Mouse (Mus musculus): ENCODE results near the gene Xkr8. TPM values are rescaled to one million over a fixed set of nuclear protein-coding genes. Genes with fewer than 3 reads are reported as not detected.
"Not testable (repeated sequence)": the region's sequence is repeated elsewhere in the genome, so short reads cannot be mapped to it uniquely, and the experiment has no call there.

Xkr8 gene
- polyA plus RNA-seq, 1 experiment, result 4.7 TPM

- TF ChIP-seq USF1 (IDR thresholded peaks at IDR 0.05; ENCODE audit: low read depth) (no peak), CTCF (IDR thresholded peaks at IDR 0.05; ENCODE audit: control insufficient read depth, insufficient read depth, insufficient read length) (no peak), MYOD1 (IDR thresholded peaks at IDR 0.05; ENCODE audit: control insufficient read depth, insufficient read length, low read depth) (no peak), MYOG (IDR thresholded peaks at IDR 0.05; ENCODE audit: control insufficient read depth, extremely low read depth, insufficient read length) (no peak), MAX (IDR thresholded peaks at IDR 0.05) (no peak), FOSL1 (IDR thresholded peaks at IDR 0.05; ENCODE audit: insufficient read depth, low read length, poor library complexity, severe bottlenecking) (no peak), CEBPB (IDR thresholded peaks at IDR 0.05; ENCODE audit: low read depth) (no peak)
- no peaks in the 10 kb centered on the region for H3K27me3 ChIP-seq (ENCODE audit: control insufficient read depth, insufficient read depth, insufficient read length)
- H3K36me3 ChIP-seq (ENCODE audit: control insufficient read depth, insufficient read depth), result peaks cover 69% of the 10 kb centered on the region
- H3ac ChIP-seq (ENCODE audit: control insufficient read depth, insufficient read length, low read depth), result no peak overlapping the region
- peaks cover 25% of the 10 kb centered on the region for H3K79me2 ChIP-seq (ENCODE audit: control insufficient read depth, insufficient read depth)
- H3K4me3 ChIP-seq (ENCODE audit: insufficient read depth, poor library complexity, severe bottlenecking), result no peak overlapping the region
- H3K79me3 ChIP-seq (ENCODE audit: low read depth), result peaks cover 12% of the 10 kb centered on the region
Measured at GRCm38 (mm10) chr4:132771776-132772175, 39.4 kb upstream of the Xkr8 start.

GRCm38 (mm10) chr4:132767914-132768876, 35.8 kb upstream of the Xkr8 start, which contains the start of gene Rpa2:
Rpa2 (plus strand) TSS chr4:132768332.
- H3K36me3 ChIP-seq (ENCODE audit: control insufficient read depth, insufficient read depth), result peaks cover 33% of the 10 kb centered on the region
- no peaks in the 10 kb centered on the region for H3K27me3 ChIP-seq (ENCODE audit: control insufficient read depth, insufficient read depth, insufficient read length)
- TF ChIP-seq MAX (IDR thresholded peaks at IDR 0.05) (peak; percentile 86), MYOG (IDR thresholded peaks at IDR 0.05; ENCODE audit: control insufficient read depth, extremely low read depth, insufficient read length) (no peak), MYOD1 (IDR thresholded peaks at IDR 0.05; ENCODE audit: control insufficient read depth, insufficient read length, low read depth) (no peak)
- peaks cover 25% of the 10 kb centered on the region for H3K79me2 ChIP-seq (ENCODE audit: control insufficient read depth, insufficient read depth)
- peak within 1 kb of the TSS; percentile 90 for H3K4me3 ChIP-seq (ENCODE audit: insufficient read depth, poor library complexity, severe bottlenecking)
- H3ac ChIP-seq (ENCODE audit: control insufficient read depth, insufficient read length, low read depth), result peak within 1 kb of the TSS; percentile 94
- H3K79me3 ChIP-seq (ENCODE audit: low read depth), result peaks cover 12% of the 10 kb centered on the region

- H3K79me2 ChIP-seq (ENCODE audit: control insufficient read depth, insufficient read depth); H3K4me3 ChIP-seq (ENCODE audit: insufficient read depth, poor library complexity, severe bottlenecking); H3ac ChIP-seq (ENCODE audit: control insufficient read depth, insufficient read length, low read depth); H3K27me3 ChIP-seq (ENCODE audit: control insufficient read depth, insufficient read depth, insufficient read length); H3K36me3 ChIP-seq (ENCODE audit: control insufficient read depth, insufficient read depth); H3K79me3 ChIP-seq (ENCODE audit: low read depth): not testable (repeated sequence)
Measured at GRCm38 (mm10) chr4:132763125-132763524, 30.8 kb upstream of the Xkr8 start.

- Histone ChIP-seq H3K79me3 (ENCODE audit: low read depth) (no peaks in the 10 kb centered on the region), H3K4me3 (ENCODE audit: insufficient read depth, poor library complexity, severe bottlenecking) (no peak overlapping the region), H3K36me3 (ENCODE audit: control insufficient read depth, insufficient read depth) (no peaks in the 10 kb centered on the region), H3K27me3 (ENCODE audit: control insufficient read depth, insufficient read depth, insufficient read length) (no peaks in the 10 kb centered on the region), H3K79me2 (ENCODE audit: control insufficient read depth, insufficient read depth) (no peaks in the 10 kb centered on the region), H3ac (ENCODE audit: control insufficient read depth, insufficient read length, low read depth) (no peak overlapping the region)
- TF ChIP-seq CEBPB (IDR thresholded peaks at IDR 0.05; ENCODE audit: low read depth), result no peak
- no peak for TF ChIP-seq MYOD1 (IDR thresholded peaks at IDR 0.05; ENCODE audit: control insufficient read depth, insufficient read length, low read depth)
- no peak for TF ChIP-seq MAX (IDR thresholded peaks at IDR 0.05)
- no peak for TF ChIP-seq USF1 (IDR thresholded peaks at IDR 0.05; ENCODE audit: low read depth)
- no peak for TF ChIP-seq MYOG (IDR thresholded peaks at IDR 0.05; ENCODE audit: control insufficient read depth, extremely low read depth, insufficient read length)
- no peak for TF ChIP-seq CTCF (IDR thresholded peaks at IDR 0.05; ENCODE audit: control insufficient read depth, insufficient read depth, insufficient read length)
- no peak for TF ChIP-seq FOSL1 (IDR thresholded peaks at IDR 0.05; ENCODE audit: insufficient read depth, low read length, poor library complexity, severe bottlenecking)
Measured at GRCm38 (mm10) chr4:132762602-132763001, 30.3 kb upstream of the Xkr8 start.

GRCm38 (mm10) chr4:132760296-132760695, 27.9 kb upstream of the Xkr8 start:
- no peak overlapping the region for H3K4me3 ChIP-seq (ENCODE audit: insufficient read depth, poor library complexity, severe bottlenecking)

More at GRCm38 (mm10) chr4:132760296-132760695, 27.9 kb upstream of the Xkr8 start:
- no peaks in the 10 kb centered on the region for H3K79me3 ChIP-seq (ENCODE audit: low read depth)
- H3K36me3 ChIP-seq (ENCODE audit: control insufficient read depth, insufficient read depth), result no peaks in the 10 kb centered on the region
- H3K27me3 ChIP-seq (ENCODE audit: control insufficient read depth, insufficient read depth, insufficient read length), result no peaks in the 10 kb centered on the region
- peaks cover 6% of the 10 kb centered on the region for H3K79me2 ChIP-seq (ENCODE audit: control insufficient read depth, insufficient read depth)
- H3ac ChIP-seq (ENCODE audit: control insufficient read depth, insufficient read length, low read depth), result no peak overlapping the region
- no peak for TF ChIP-seq CEBPB (IDR thresholded peaks at IDR 0.05; ENCODE audit: low read depth)
- TF ChIP-seq FOSL1 (IDR thresholded peaks at IDR 0.05; ENCODE audit: insufficient read depth, low read length, poor library complexity, severe bottlenecking), result no peak
- no peak for TF ChIP-seq MYOG (IDR thresholded peaks at IDR 0.05; ENCODE audit: control insufficient read depth, extremely low read depth, insufficient read length)
- no peak for TF ChIP-seq MYOD1 (IDR thresholded peaks at IDR 0.05; ENCODE audit: control insufficient read depth, insufficient read length, low read depth)
- TF ChIP-seq USF1 (IDR thresholded peaks at IDR 0.05; ENCODE audit: low read depth), result no peak
- no peak for TF ChIP-seq MAX (IDR thresholded peaks at IDR 0.05)
- no peak for TF ChIP-seq CTCF (IDR thresholded peaks at IDR 0.05; ENCODE audit: control insufficient read depth, insufficient read depth, insufficient read length)
